9 mouse cellular contexts compared by ENCODE assay signal in genomic region chr1:168362464-168362863, GRCm38 (mm10).
DNase-seq lines count a peak whose midpoint lies in the region; ATAC-seq and TF ChIP-seq lines count a peak whose summit lies in the region.
"Had no signal": no experiment of that assay in that cellular context is flagged by ENCODE, and none has a peak within 500 bp of the region (broad histone marks: within the 10 kb centered on the region; RNA-seq: fewer than 3 reads in every experiment).

No protein-coding gene starts in this region.

- H3K4me2 ChIP-seq in forebrain, embryonic 14.5 days (ENCODE audit: low read length), result no peak overlapping the region
- no peak overlapping the region for H3K4me2 ChIP-seq in lung, postnatal 0 days (replicated peaks; ENCODE audit: low read depth, low read length)

- DNase-seq in forebrain, embryonic 14.5 days (ENCODE audit: low spot score), result peak; percentile 53
- DNase-seq in forebrain, embryonic 10.5 days (ENCODE audit: extremely low spot score, low spot score), result no peak
- DNase-seq in NIH3T3 (ENCODE audit: low read depth), result peak; percentile 89
- peak; percentile 68 for DNase-seq in lung, postnatal 0 days (ENCODE audit: low spot score)
- DNase-seq in frontal cortex, postnatal 10 days (ENCODE audit: low spot score in 2 of 2), result no peak
- no peak for DNase-seq in cerebellum, postnatal 25 days
- DNase-seq in embryonic facial prominence, embryonic 10.5 days (ENCODE audit: low spot score), result no peak

- TF ChIP-seq CTCF in lung, postnatal 0 days (IDR thresholded peaks at IDR 0.05), result no peak

- H3K4me3 ChIP-seq in forebrain, embryonic 14.5 days (ENCODE audit: low read depth, low read length), result no peak overlapping the region
- H3K4me3 ChIP-seq in forebrain, embryonic 10.5 days, result no peak overlapping the region
- H3K4me3 ChIP-seq in lung, postnatal 0 days (ENCODE audit: low read depth, low read length), result no peak overlapping the region
- no peak overlapping the region for H3K4me3 ChIP-seq in embryonic facial prominence, embryonic 10.5 days

- H3K36me3 ChIP-seq in forebrain, embryonic 14.5 days (ENCODE audit: control insufficient read depth, insufficient read depth, low read length), result no peaks in the 10 kb centered on the region
- peaks cover 43% of the 10 kb centered on the region for H3K36me3 ChIP-seq in forebrain, embryonic 10.5 days (replicated peaks)
- no peaks in the 10 kb centered on the region for H3K36me3 ChIP-seq in lung, postnatal 0 days (ENCODE audit: insufficient read depth, low read length)
- H3K36me3 ChIP-seq in embryonic facial prominence, embryonic 10.5 days (replicated peaks), result peaks cover 53% of the 10 kb centered on the region

- WGBS in forebrain, embryonic 14.5 days, result 48% methylated on average over 10 of the region's 10 CpGs
- 88% methylated on average over 10 of the region's 10 CpGs for WGBS in forebrain, embryonic 10.5 days
- WGBS in lung, postnatal 0 days, result 40% methylated on average over 10 of the region's 10 CpGs
- 79% methylated on average over 10 of the region's 10 CpGs for WGBS in embryonic facial prominence, embryonic 10.5 days

- peaks cover 60% of the 10 kb centered on the region for H3K4me1 ChIP-seq in forebrain, embryonic 14.5 days (ENCODE audit: control insufficient read depth, insufficient read depth, low read length)
- H3K4me1 ChIP-seq in forebrain, embryonic 10.5 days, result peaks cover 86% of the 10 kb centered on the region
- 0 out of 2 replicates have a peak, but pooled peaks cover 3% of the 10 kb centered on the region for H3K4me1 ChIP-seq in lung, postnatal 0 days (ENCODE audit: insufficient read depth, low read depth, low read length)
- H3K4me1 ChIP-seq in embryonic facial prominence, embryonic 10.5 days, result peaks cover 72% of the 10 kb centered on the region

- no peaks in the 10 kb centered on the region for H3K27me3 ChIP-seq in forebrain, embryonic 14.5 days (replicated peaks; ENCODE audit: control insufficient read depth, insufficient read depth, low read length)
- 0 out of 2 replicates have a peak, but pooled peaks cover 3% of the 10 kb centered on the region for H3K27me3 ChIP-seq in forebrain, embryonic 10.5 days (ENCODE audit: poor library complexity, severe bottlenecking)
- no peaks in the 10 kb centered on the region for H3K27me3 ChIP-seq in lung, postnatal 0 days (replicated peaks; ENCODE audit: insufficient read depth, low read length)
- H3K27me3 ChIP-seq in embryonic facial prominence, embryonic 10.5 days (replicated peaks; ENCODE audit: low read depth, poor library complexity, severe bottlenecking), result no peaks in the 10 kb centered on the region

- no peak for ATAC-seq in forebrain, embryonic 14.5 days
- peak; percentile 87 for ATAC-seq in granulocyte monocyte progenitor cell, adult 5-6 weeks (replicated peaks; ENCODE audit: poor library complexity, severe bottlenecking)
- ATAC-seq in lung, postnatal 0 days, result peak; percentile 82
- ATAC-seq: midbrain, embryonic 16.5 days had no signal

- no peak overlapping the region for H3K9ac ChIP-seq in forebrain, embryonic 14.5 days (ENCODE audit: low read length)
- no peak overlapping the region for H3K9ac ChIP-seq in lung, postnatal 0 days (replicated peaks; ENCODE audit: low read depth)

- TF ChIP-seq EP300 in lung, postnatal 0 days (IDR thresholded peaks at IDR 0.05), result peak; percentile 54

- no peak overlapping the region for H3K27ac ChIP-seq in forebrain, embryonic 14.5 days (ENCODE audit: low read depth, low read length)
- no peak overlapping the region for H3K27ac ChIP-seq in forebrain, embryonic 10.5 days
- peak overlapping the region; percentile 21; the same call in 1 of the 2 replicates for H3K27ac ChIP-seq in lung, postnatal 0 days (ENCODE audit: low read length)
- no peak overlapping the region for H3K27ac ChIP-seq in embryonic facial prominence, embryonic 10.5 days (replicated peaks)

- H3K9me3 ChIP-seq in forebrain, embryonic 14.5 days (replicated peaks; ENCODE audit: control insufficient read depth, low read length), result no peaks in the 10 kb centered on the region
- no peaks in the 10 kb centered on the region for H3K9me3 ChIP-seq in forebrain, embryonic 10.5 days
- no peaks in the 10 kb centered on the region for H3K9me3 ChIP-seq in lung, postnatal 0 days (ENCODE audit: low read length)
- H3K9me3 ChIP-seq in embryonic facial prominence, embryonic 10.5 days, result no peaks in the 10 kb centered on the region

Comparison
In these comparisons a context has a peak if more than half of its experiments do, and no peak if none do; other contexts are left out.
1. DNase-seq: peak in forebrain, embryonic 14.5 days (single experiment), NIH3T3 (single experiment) and lung, postnatal 0 days (single experiment); none in forebrain, embryonic 10.5 days (single experiment), frontal cortex, postnatal 10 days (0 of 2), cerebellum, postnatal 25 days (0 of 2) and embryonic facial prominence, embryonic 10.5 days (single experiment).